Mouse (Mus musculus) left cerebral cortex, adult 11 months (tissue): ENCODE measurements around the gene Dis3l.
"Not testable (repeated sequence)": the region's sequence is repeated elsewhere in the genome, so short reads cannot be mapped to it uniquely, and the experiment has no call there.

Experiments
- DNase-seq: peaks from one replicate; pipeline ENCODE4 v3.0.0; 2022; ENCODE audit warnings: low spot score

Gene Dis3l

DNA sequence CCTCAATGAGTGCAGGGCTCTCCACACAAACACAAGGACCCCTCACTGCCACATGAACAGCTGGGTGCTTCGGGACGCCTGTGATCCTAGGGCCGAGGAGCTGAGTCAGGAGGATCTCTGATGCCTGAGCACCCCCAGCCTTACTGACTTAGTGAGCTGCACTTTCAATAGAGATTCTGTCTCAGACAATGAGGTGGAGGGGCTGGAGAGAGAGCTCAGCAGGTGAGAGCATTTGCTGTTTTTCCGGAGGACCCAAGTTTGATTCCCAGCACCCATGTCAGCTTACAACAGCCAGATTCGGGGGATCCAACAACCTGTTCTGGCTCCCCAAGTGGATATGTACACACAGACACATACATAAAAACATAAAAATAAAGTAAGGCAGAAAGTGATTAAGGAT lies 24.1 kb downstream of the Dis3l start:
- DNase-seq: no peak

DNA sequence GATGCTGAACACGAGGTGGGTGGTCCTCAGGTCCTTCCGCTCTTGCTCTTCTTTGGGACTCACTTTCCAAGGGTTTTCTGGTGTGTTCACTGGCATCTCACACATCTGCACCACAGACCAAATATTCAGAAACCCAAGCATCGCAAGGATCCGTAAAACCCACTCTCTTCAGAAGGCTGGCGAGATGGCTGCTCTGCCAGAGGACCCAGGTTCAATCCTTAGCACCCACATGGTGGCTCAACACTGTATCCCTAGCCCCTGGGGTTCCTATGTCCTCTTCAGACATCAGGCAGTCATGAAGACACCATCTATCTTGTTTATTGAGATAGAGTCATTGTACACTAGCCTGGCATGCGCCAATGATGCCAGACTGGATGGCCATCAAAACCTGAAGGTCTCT lies 26.4 kb downstream of the Dis3l start:
- no peak for DNase-seq

DNA sequence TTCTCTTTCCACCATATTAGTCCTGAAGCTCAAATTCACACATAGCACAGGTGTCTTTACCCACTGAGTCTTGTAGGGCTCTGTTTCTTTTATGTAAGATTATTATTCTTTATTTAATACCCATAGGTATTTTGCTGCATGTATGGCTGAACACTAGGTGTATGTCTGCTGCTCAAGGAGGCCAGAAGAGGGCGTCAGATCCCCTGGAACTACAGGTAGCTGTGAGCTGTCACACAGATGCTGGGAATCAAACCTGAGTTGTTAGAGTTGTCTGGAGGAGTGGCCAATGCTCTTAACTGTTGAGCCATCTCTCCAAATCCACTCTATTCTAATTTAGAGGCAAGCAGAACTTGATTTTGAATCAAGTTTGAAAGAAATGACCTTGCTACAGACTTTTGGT lies 29.0 kb downstream of the Dis3l start:
- DNase-seq: no peak

DNA sequence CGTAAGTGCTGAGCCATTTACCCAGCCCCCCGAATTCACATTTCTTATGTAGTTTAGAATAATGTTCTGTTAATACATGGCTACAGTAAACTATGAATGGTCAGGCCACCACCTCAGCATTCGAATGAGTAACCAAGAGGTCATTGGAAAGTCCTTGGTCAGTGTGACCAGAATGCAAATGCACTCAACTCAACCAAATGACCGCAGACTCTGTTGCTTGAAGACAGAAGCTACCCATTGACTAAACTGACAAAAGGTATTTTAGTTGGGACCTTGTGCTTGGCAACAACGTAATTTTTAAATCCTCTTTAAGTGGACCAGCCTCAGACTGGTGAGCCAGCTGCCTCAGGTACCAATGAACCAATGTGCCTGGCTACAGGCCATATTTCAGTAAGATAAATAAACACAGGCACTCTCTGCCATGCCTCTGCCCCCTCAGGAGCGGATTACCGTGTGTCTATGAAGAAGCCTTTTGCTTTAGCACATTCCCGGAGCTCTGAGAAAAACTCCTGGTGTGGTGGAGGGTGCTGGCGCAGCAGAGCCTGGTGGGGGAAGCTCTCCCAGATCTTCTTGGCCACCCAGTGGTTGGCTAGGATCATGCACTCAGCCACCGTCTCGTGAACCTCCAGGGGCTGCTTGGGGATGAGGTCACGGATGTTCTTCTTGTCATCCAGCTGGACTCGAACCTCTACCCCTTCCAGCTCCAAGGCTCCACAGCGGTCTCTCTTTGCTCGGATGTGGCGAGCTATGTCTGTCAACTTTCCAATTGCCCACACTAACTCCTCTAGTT lies 29.9 kb downstream of the Dis3l start:
- DNase-seq: no peak

DNA sequence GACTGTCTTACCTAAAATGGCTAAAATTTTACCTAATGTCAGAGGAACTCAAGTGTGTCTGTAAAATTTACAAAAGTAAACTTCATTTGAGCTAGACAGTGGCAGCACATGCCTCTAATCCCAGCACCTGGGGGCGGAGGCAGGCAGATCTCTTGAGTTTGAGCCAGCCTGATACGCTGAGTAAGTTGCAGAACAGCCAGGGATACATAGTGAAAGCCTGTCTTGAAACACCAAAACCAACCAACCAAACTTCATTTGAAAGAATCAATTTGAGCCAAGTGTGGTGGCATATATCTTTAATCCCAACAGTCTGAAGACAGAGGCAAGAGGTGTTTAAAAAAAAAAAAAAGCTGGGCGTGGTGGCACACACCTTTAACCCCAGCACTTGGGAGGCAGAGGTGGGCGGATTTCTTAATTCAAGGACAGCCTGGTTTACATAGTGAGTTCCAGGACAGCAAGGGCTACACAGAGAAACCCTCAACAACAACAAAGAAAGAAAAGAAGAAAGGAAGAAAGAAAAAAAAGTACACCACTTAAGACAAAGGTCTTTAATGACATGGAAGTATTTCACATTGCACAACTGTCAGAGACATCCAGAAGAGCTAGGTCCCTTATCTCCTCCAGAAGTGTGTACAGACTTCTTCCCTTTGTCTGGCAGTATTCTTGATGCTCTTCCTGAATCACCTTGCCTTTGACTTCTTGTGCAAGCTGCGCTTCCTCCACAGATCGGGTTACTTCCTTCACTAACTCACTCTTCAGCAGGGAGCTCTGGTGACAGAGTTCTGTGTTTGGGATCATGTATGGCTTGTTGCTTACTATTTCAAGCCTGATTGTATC lies 34.4 kb downstream of the Dis3l start:
- no peak for DNase-seq

DNA sequence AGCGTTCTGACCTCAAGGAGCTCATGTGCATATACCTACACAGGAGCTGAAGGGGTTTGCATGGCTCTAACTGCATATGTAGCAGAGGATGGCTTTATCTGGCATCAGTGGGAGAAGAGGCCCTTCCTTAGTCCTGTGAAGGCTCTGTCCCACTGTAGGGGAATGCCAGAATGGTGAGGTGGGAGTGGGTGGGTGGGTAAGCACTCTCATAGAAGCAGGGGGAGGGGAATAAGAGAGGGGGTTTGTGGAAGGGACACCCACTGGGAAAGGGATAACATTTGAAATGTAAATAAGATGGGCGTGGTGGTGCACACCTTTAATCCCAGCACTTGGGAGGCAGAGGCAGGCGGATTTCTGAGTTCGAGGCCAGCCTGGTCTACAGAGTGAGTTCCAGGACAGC lies 38.0 kb downstream of the Dis3l start:
- DNase-seq: not testable (repeated sequence)

DNA sequence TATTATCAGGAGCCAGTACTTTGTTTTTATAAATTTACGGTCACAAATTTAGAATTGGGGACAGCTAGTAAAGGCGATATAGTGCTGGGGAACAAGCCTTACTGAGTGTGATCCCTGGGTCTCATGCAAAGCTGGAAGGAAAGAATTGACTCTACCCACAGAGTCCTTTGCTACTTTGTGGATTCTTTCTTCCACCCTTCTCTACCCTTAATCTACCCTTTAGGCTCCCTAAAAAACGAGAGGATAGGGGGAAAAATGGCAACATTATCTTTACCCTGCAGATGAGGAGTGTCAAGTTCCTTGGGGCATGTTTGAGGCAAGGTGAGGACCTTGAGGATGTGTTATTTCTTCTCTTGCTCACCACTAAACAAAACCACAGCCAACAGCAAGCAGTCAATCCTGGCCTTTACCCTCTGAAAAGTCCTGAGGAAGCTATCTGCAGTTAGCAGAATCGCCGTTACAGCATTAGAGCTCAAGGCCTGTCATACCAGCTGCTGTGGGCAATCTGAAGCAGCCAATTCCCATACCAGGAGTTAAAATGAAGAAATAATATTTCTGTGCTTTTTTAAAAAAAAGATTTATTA lies 58.6 kb downstream of the Dis3l start:
- DNase-seq: no peak

DNA sequence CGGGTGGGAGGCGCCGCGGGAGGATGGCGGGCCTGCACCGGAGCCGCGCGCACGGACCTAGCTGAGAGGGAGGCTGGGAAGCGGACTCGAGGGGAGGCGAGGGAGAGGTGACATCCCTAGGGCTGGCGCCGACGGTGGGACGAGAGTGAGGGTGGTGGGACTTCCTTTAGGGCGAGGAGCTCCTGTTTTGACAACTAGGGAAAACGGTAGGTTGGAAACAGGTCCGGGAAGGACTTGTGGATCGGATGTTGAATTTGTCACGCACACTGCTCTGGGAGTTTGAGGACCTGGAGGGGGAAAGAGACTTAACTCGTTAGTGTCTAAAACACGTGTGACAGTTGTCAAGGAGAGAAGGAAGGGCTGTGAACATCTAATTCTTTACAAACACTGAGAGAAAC lies 59.3 kb downstream of the Dis3l start:
- DNase-seq: no peak

DNA sequence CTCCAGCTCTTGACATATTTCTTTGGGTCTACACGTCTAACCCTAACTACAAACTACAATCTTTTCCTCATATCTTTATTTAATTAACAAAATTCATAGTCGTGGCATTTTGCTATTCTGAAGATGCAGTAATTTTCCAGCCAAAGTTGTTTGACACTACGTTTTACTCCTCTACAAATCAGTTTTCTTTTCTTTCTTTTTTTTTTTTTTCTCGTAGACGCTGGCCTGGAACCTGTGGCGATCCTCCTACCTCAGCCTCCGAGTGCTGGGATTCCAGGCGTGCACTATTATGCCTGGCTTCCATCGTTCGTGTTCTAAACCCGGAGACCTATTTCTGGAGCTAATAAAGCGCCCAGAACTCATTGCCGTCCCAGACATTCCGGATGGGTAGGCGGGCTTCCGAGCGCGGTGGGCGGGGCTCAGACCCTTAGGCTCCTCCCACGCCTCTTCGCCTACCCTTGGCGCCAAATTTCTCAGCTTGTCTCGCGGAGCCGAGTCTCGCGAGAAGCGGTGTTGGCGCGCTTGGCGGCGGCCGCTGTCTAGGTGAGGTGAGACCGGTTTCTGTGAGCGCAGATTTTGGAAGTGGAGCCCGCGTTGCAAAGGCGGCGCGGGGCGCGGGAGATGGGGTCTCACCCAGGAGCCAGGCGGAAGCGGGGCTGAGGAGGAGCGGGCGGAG lies 59.8 kb downstream of the Dis3l start, which contains the start of gene Tipin:
Gene Tipin, plus strand, starts transcription at position 477 of the 676 bp plus-strand sequence.
- DNase-seq: peak; percentile 86

DNA sequence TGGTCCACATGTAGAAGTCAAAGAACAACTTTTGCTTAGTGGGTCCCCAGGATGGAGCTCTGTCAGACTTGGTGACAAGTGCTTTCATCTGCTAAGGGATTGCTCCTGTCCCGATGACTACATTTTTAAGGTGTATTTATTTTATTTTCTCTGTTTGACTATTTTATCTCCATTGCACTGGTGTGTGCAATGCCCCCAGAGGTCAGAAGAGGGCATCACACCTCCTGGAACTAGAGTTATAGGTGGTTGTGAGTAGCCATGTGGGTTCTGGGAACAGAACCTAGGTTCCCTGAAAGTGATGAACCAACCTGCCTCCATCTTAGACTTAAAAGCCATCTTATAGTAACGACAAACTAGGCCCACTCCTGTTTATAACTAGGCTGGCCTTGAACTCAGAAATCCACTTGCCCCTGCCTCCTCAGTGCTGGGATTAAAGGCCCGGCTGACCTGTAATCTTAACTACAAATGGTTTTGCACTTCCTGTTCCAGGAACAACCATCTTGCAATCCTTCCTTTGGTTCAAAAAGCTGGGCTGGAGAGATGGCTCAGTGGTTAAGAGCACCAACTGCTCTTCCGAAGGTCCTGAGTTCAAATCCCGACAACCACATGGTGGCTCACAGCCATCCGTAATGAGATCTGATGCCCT lies 62.3 kb downstream of the Dis3l start:
- no peak for DNase-seq

DNA sequence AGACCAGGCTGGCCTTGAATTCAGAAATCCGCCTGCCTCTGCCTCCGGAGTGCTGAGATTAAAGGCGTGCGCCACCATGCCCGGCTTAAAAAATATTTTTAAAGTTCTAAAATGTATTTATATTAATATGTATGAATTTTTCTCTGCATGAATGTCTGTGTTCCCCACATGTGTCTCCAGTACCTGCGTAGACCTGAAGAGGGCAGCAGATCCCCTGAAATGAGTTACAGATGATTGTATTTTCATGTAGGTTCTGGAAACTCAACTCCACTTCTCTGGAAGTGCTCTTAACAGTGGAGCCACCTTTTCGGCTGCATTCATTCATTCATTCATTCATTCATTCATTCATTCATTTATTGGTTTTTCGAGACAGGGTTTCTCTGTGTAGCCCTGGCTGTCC lies 63.4 kb downstream of the Dis3l start:
- no peak for DNase-seq

DNA sequence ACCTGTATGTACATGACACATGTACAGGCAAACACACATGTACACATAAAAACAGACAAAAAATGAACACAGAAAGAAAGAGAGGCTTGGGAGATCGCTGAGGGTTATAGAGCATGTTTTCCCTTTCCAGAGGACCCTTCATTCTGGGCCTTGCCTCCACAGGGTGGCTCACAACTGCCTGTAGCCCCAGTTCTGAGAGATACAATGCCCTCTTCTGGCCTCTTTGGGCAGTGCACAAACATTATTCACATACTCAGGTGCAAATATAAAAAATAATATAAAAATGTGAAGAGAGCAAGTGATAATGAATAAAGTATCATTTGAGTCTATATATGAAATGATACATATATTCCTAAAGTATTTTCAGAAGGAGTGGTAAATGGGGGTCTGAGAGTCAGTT lies 66.2 kb downstream of the Dis3l start:
- no peak for DNase-seq

DNA sequence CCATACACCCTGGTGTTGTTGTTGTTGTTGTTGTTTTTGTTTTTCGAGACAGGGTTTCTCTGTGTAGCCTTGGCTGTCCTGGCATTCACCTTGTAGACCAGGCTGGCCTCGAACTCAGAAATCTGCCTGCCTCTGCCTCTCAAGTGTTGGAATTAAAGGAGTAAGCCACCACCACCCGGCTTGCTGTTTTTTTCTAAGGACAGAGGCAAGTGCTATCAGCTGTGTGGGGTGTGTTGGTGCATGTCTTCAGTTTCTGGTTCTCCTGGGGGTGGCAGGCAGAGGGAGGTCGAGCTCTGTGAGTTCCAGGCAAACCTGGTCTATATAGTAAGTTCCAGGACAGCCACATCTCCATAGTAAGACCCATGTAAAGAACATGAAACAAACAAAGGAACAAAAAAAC lies 66.8 kb downstream of the Dis3l start:
- DNase-seq: no peak

DNA sequence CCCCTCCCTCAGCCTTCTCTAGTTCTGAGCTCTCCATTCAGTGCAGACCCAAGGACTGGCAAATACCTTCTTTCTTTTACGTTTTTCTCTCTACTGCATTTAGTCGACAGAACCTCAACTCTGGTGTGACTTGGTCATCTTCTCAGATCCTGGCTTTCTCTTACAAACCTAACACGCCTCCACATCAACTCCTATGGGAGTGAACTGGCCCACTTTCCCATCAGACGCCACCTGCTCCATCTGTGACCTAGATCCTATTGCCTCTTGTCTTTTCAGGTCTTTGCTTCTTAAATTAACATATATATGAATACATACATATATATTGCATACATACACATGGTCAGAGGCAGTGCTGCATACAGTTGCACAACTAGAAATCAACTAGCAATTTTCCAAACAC lies 67.3 kb downstream of the Dis3l start:
- no peak for DNase-seq

DNA sequence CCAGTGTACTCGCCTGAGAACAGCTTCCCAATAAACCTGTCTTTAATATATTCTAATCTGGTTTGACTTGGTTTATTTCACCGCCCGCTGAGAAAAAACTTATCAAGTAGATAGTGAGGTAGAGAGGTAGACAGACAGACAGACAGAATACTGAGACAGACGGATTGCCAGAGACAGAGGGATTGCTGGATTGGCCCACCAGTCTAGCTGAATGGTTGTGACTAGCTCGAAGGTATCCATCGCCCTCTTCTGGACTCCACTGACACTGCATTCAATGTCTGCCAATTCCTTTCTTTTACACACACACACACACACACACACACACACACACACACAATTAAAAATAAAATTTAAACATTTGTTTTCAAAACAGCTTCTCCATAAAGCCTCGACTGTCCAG lies 68.5 kb downstream of the Dis3l start:
- peak; percentile 50 for DNase-seq

DNA sequence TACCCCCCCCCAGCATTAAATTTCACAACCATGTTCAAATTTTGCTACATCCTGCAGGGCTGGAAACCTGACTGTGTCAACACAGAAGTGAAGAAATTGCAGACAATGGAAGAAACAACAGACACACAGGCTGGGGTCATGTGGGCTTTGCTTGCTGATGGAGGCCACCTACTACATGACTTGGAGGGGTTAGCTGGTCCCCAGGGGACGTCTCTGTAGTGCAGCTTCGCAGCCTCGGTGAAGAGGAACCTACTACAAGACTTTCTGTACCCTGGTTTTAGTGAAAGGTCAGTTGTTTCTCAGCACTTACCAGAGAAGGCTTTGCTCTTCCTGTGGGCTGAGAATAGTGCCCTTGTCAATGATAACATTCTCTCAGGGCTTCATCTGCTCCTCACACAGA lies 69.8 kb downstream of the Dis3l start:
- DNase-seq: no peak

DNA sequence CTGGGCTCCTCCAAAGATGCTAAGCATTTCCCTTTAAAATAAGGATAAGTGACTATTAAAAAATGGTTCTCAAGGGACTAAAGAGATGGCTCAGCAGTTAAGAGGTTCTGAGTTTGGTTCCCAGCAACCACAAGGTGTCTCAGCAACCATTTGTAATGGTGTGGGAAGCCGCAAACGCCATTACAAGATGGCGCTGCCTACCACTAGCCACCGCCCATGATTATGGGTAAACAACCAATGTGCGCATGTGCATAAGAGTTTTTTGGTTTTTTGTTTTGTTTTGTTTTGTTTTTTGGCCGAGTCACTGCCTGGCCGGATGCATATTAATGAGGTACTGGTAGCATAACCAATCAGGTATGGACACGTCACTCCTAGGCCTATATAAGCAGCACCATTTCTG lies 72.3 kb downstream of the Dis3l start:
- not testable (repeated sequence) for DNase-seq

DNA sequence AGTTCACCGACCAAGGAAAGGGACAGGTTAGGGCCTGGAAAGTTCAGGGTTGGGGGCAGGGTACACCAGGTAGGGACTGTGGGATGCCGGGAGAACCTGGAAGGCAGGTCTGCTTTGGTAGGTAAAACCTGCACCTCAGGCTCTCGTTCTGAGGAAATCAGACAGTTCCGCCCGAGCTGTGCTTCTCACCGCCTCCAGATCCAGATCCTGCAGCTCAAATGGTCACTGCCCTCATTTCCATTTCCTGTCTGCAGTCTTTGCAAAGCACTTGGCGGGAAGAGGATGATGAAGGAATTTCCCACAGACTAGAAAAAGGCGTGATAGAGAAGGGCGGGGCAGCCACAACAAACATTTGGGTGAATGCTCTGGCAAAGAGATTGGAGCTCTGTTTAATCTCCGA lies 72.9 kb downstream of the Dis3l start:
- no peak for DNase-seq

DNA sequence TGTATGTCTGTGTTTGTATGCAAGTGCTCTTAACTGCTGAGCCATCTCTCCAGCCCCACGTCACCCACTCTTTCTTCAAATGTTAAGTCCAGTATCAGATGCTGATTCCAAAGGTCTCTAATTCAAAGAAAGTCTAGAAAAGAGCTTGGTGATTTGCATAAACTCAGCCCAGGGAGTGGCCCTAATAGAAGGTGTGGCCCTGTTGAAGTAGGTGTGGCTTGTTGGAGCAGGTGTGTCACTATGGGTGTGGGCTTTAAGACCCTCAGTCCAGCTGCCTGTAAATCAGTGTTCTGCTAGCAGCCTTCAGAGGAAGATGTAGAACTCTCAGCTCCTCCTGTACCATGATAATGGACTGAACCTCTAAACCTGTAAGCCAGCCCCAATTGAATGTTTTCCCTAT lies 73.9 kb downstream of the Dis3l start:
- no peak for DNase-seq

DNA sequence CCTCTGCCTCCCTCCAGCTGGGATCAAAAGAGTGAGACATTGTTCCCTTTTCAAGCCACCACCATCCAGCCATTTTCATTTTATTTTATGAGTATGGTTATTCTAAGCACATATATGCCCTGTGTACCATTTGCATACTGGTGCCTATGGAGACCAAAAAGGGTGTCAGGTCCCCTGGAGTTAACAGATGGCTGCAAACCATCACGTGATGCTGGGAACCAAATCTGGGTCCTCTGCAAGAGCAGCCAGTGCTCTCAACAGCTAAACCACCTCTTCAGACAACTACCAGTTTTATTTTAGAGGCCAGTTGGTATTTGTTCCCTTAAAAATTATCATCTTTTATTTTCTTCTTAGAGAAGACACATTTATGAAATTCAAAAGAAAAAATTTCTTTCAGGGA lies 76.3 kb downstream of the Dis3l start:
- no peak for DNase-seq

DNA sequence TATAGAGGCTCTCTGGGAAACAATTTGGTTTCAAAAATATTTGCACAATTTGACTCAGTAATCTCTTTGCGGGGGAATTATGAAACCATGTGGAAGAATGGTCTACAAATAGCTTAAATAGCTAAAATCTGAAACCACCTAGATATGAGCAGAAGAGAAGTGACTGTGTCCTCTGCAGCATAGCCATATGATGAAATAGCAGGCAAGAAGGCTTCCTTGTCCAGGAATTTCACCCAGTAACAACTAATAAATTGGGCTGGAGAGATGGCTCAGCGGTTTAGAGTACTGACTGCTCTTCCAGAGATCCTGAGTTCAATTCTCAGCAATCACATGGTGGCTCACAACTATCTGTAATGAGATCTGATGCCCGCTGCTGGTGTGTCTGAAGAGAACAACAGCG lies 80.1 kb downstream of the Dis3l start:
- DNase-seq: no peak

DNA sequence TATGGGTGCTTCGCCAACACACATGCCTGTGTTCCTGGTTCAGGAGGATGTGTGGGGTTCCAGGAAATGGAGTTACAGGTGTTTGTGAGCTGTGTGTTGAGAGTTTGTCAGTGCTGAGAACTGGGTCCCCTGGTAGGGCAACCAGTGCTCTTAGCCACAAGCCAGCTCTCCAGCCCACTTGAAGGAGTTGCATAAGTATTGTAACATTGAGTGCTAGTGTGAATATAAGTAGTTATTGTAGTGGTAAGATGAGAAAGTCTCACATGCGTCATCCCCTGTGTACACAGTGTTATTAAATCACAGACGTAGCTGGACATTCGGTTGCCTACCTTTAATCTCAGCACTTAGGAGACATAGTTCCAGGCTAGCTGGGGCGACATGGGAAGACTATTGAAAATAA lies 81.2 kb downstream of the Dis3l start:
- DNase-seq: no peak
